11 mouse cellular contexts compared by ENCODE assay signal in genomic region chrX:41532511-41532910, GRCm38 (mm10).
"Had no signal": no experiment of that assay in that cellular context is flagged by ENCODE, and none has a peak within 500 bp of the region (broad histone marks: within the 10 kb centered on the region; RNA-seq: fewer than 3 reads in every experiment).

No protein-coding gene starts in this region.

- DNase-seq: lung, adult 18-20 months; lung, embryonic 14.5 days; lung, postnatal 10 days; lung, postnatal 4 days; midbrain, embryonic 14.5 days; retina, postnatal 1 day; right cerebral cortex, postnatal 14 days; thymus, adult 18-20 months; thymus, postnatal 14 days; thymus, postnatal 36 days had no signal

- ATAC-seq: midbrain, embryonic 16.5 days had no signal
